Mouse (Mus musculus) ES-E14 (cell line): ENCODE results near the gene Dlx2.

Source experiments
- MAFK ChIP-seq: IDR thresholded peaks from 2 replicates; pipeline ENCODE4 v1.6.1; 2014; ENCODE audit warnings: mild to moderate bottlenecking, low read depth, low read length, inconsistent platforms; ENCODE audit not compliant: insufficient read depth
- ZC3H11A ChIP-seq: IDR thresholded peaks from 2 replicates; pipeline ENCODE4 v1.6.1; 2012; ENCODE audit warnings: low read depth, mild to moderate bottlenecking, inconsistent platforms, low read length, borderline replicate concordance
- ZNF384 ChIP-seq: IDR thresholded peaks from 2 replicates; pipeline ENCODE4 v1.6.1; 2012; ENCODE audit warnings: low read depth, low read length, inconsistent platforms

GRCm38 (mm10) chr2:71530391-71531123 lies 16.0 kb downstream of the Dlx2 start:
- TF ChIP-seq MAFK, result no peak
- TF ChIP-seq ZNF384, result no peak
- TF ChIP-seq ZC3H11A, result no peak
